Mouse (Mus musculus) heart, adult 2 months (tissue): ENCODE data around the gene Ranbp1. TPM values are rescaled to one million over a fixed set of nuclear protein-coding genes. Genes with fewer than 3 reads are reported as not detected.
A peak's percentile ranks its signal among the peaks of the same experiment; 100 is the strongest.

Experiments
- DNase-seq, 2 experiments: peaks; one replicate each; pipeline ENCODE4 v3.0.0; 2021
- H3K27ac ChIP-seq: fragments of 200-600 bp; 2 replicates; pipeline ENCODE4 v1.8.1; 2022
- H3K27me3 ChIP-seq: fragments of 200-500 bp; 2 replicates; pipeline ENCODE4 v1.6.1; 2012; ENCODE audit warnings: mild to moderate bottlenecking, low read length, inconsistent platforms, mixed read lengths; ENCODE audit not compliant: control insufficient read depth, insufficient read depth
- H3K36me3 ChIP-seq: fragments of 200-500 bp; 2 replicates; pipeline ENCODE4 v1.6.1; 2012; ENCODE audit warnings: low read length, inconsistent platforms; ENCODE audit not compliant: control insufficient read depth, insufficient read depth
- H3K4me1 ChIP-seq: fragments of 200-500 bp; 2 replicates; pipeline ENCODE4 v1.6.1; 2011; ENCODE audit warnings: low read length; ENCODE audit not compliant: control insufficient read depth, insufficient read depth
- H3K4me3 ChIP-seq: fragments of 200-600 bp; 2 replicates; pipeline ENCODE4 v1.8.1; 2022
- H3K79me2 ChIP-seq: fragments of 200-500 bp; replicated peaks from 2 replicates; pipeline ENCODE4 v1.6.1; 2012; ENCODE audit warnings: mild to moderate bottlenecking, inconsistent platforms, low read length, moderate library complexity, mixed read lengths; ENCODE audit not compliant: control insufficient read depth, insufficient read depth
- H3K9ac ChIP-seq: fragments of 200-500 bp; 2 replicates; pipeline ENCODE4 v1.6.1; 2012; ENCODE audit warnings: low read depth, mild to moderate bottlenecking, control low read depth, inconsistent platforms, low read length, mixed read lengths
- CTCF ChIP-seq: fragments of 200-600 bp; IDR thresholded peaks from 2 replicates; pipeline ENCODE4 v1.8.1; 2022; ENCODE audit warnings: antibody characterized with exemption, mild to moderate bottlenecking, moderate library complexity
- EP300 ChIP-seq: fragments of 200-500 bp; IDR thresholded peaks from 2 replicates; pipeline ENCODE4 v1.6.1; 2011; ENCODE audit warnings: low read depth, low read length, control low read depth; ENCODE audit not compliant: insufficient read depth
- POLR2A ChIP-seq: fragments of 200-500 bp; IDR thresholded peaks from 2 replicates; pipeline ENCODE4 v1.6.1; 2011; ENCODE audit warnings: mild to moderate bottlenecking, low read depth, low read length, control low read depth; ENCODE audit not compliant: insufficient read depth
- WGBS: fragments of 180-500 bp; shearing (Covaris S2); methylation state at CpG from one replicate; pipeline ENCODE4 v1.1.7; 2018; 5-methylcytosine and 5-hydroxymethylcytosine counted together
- intact Hi-C: fragments of 180-260 bp; cut with DNase I; formaldehyde crosslinking; loops from one replicate; pipeline ENCODE4 v1.15.1; 2025
- polyA plus RNA-seq: library from polyadenylated mRNA; depleted of rRNA; stranded (reverse); fragments of >200 nt; gene quantifications from 2 replicates; pipeline ENCODE4 v1.2.3, GENCODE M21; 2012
- total RNA-seq, 2 experiments: library from RNA; stranded (reverse); gene quantifications; 2 replicates each; pipeline ENCODE4 v1.2.3; 2021

Gene Ranbp1
- total and polyA plus RNA-seq, 3 experiments: 25.1 to 41.2 (median 40.1) TPM

DNA sequence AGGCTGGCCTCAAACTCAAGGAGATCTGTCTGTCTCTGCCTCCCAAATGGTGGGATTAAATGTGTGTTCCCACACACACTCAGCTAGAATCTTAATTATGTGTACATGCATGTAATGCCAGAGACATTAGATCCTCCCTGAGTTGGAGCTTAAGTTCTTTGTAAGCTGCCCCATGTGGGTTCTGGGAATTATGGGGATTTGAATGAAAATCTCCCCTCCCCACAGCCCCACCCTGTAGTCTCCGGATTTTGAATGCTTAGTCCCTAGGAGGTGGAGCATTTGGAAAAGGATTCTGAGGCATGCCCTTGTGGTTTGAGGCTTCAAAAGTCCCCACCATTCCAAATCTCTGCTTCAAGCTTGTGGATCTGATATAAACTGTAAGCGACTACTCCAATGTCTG lies 26.6 kb upstream of the Ranbp1 start:
- H3K79me2 ChIP-seq: no peaks in the 10 kb centered on the region
- no peaks in the 10 kb centered on the region for H3K4me1 ChIP-seq
- H3K36me3 ChIP-seq: no peaks in the 10 kb centered on the region; the same call in 1 of the 2 replicates
- H3K27ac ChIP-seq: no peak overlapping the region
- no peak overlapping the region for H3K9ac ChIP-seq
- no peaks in the 10 kb centered on the region for H3K27me3 ChIP-seq
- H3K4me3 ChIP-seq: no peak overlapping the region
- DNase-seq: no peak
- WGBS: 79% methylated on average over 2 of the region's 2 CpGs
- intact Hi-C loops: no loop called here
- no peak for TF ChIP-seq CTCF
- TF ChIP-seq EP300: no peak
- TF ChIP-seq POLR2A: no peak

DNA sequence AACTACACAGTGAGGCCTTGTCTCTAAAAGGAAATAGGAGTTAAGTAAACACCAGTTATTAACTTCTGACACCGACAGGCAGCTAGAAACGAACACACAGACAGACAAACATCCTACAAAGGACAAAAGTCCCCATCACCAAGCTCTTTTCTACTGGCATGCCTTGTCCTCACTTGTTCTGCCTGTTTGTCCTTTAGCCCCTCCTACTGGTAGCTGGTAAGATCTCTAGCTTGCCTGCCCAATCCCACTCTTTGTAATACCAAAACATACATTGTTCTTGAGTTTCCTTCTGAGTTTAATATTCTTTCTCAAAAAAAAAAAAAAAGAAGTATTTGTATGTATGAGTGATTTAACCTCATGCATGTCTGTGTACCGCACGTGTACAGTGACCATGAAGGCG lies 19.6 kb upstream of the Ranbp1 start:
- H3K36me3 ChIP-seq: peaks cover 2% of the 10 kb centered on the region; the same call in 1 of the 2 replicates
- H3K4me3 ChIP-seq: no peak overlapping the region
- TF ChIP-seq POLR2A (no peak), EP300 (no peak), CTCF (peak; percentile 60)
- no peak overlapping the region for H3K9ac ChIP-seq
- H3K4me1 ChIP-seq: no peaks in the 10 kb centered on the region
- intact Hi-C loops: no loop called here
- 82% methylated on average over 5 of the region's 5 CpGs for WGBS
- no peak overlapping the region for H3K27ac ChIP-seq
- DNase-seq: no peak
- no peaks in the 10 kb centered on the region for H3K27me3 ChIP-seq
- no peaks in the 10 kb centered on the region for H3K79me2 ChIP-seq

DNA sequence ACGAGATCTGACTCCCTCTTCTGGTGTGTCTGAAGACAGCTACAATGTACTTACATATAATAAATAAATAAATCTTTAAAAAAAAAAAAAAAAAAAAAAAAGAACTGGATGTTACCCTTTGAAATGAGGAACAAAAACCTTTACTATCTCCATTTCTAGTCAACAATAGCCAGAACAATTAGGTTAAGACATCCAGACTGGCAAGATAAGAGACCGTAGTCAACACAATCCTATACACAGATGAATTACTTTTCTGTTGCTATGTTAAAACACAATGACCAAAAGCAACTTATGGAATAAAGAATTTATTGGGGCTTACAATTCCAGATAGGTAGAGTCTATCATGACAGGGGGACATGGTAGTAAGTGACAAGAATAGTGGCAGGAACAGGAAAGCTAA lies 16.5 kb upstream of the Ranbp1 start:
- 77% methylated on average over 2 of the region's 2 CpGs for WGBS
- no peak overlapping the region for H3K9ac ChIP-seq
- no peak overlapping the region for H3K4me3 ChIP-seq
- no peaks in the 10 kb centered on the region for H3K27me3 ChIP-seq
- H3K36me3 ChIP-seq: peaks cover 2% of the 10 kb centered on the region; the same call in 1 of the 2 replicates
- DNase-seq: no peak
- intact Hi-C loops: no loop called here
- no peak overlapping the region for H3K27ac ChIP-seq
- TF ChIP-seq EP300 (no peak), CTCF (no peak), POLR2A (no peak)
- no peaks in the 10 kb centered on the region for H3K79me2 ChIP-seq
- H3K4me1 ChIP-seq: no peaks in the 10 kb centered on the region

DNA sequence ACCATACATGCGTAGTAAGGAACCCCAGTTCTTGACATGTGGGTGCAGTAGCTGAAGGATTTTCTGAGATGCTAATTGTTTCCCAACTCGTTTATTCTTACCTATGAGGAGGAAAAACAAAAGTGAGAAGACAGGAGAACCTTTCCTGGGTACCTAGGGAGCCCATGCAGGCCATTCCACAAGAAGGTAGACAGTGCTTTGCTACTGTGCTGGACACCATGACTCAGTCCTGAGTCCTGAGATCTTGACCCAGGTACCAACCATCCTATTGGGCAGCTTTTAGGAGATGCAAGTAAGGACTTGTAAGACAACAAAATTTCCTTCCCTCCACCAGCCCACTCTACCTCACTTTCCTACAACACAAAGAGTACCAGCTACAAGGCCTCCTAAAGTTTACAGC lies 9.7 kb upstream of the Ranbp1 start, which contains the start of gene Gm49776:
Gene Gm49776, minus strand, starts transcription at position 101 of the 400 bp plus-strand sequence.
- Histone ChIP-seq H3K79me2 (no peaks in the 10 kb centered on the region), H3K4me3 (no peak within 1 kb of the TSS), H3K27ac (no peak within 1 kb of the TSS), H3K36me3 (peaks cover 4% of the 10 kb centered on the region), H3K9ac (no peak within 1 kb of the TSS), H3K4me1 (no peaks in the 10 kb centered on the region), H3K27me3 (no peaks in the 10 kb centered on the region)
- WGBS: 87% methylated on average over 2 of the region's 2 CpGs
- intact Hi-C loops: no loop called here
- TF ChIP-seq POLR2A (no peak), EP300 (no peak), CTCF (no peak)
- no peak for DNase-seq

DNA sequence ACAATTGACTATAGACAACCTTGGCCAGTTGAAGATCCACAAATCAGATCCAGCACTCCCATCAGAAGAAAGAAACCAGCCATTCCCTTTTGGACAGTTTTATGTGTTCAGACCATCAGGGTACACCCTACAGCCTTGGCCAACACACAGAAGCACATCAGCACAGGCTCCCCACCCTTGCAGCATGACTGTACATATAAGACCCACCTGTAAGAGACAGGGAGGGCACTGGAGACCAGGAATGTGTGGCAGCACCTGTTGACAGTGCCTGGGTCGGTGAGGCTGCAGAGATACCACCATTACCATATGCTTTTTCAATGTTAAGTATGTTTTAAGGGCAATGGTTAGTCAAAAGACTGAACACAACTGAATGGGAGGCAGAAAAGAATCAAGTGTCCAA lies 5.3 kb upstream of the Ranbp1 start:
- peaks cover 5% of the 10 kb centered on the region for H3K4me1 ChIP-seq
- 71% methylated on average over 1 of the region's 1 CpGs for WGBS
- H3K36me3 ChIP-seq: peaks cover 5% of the 10 kb centered on the region; the same call in 1 of the 2 replicates
- no peak for DNase-seq
- no peak overlapping the region for H3K4me3 ChIP-seq
- H3K27ac ChIP-seq: no peak overlapping the region
- no peak for TF ChIP-seq CTCF
- no peak for TF ChIP-seq POLR2A
- TF ChIP-seq EP300: no peak
- no peak overlapping the region for H3K9ac ChIP-seq
- H3K27me3 ChIP-seq: no peaks in the 10 kb centered on the region
- intact Hi-C loops: no loop called here
- peaks cover 3% of the 10 kb centered on the region; the same call in 1 of the 2 replicates for H3K79me2 ChIP-seq

DNA sequence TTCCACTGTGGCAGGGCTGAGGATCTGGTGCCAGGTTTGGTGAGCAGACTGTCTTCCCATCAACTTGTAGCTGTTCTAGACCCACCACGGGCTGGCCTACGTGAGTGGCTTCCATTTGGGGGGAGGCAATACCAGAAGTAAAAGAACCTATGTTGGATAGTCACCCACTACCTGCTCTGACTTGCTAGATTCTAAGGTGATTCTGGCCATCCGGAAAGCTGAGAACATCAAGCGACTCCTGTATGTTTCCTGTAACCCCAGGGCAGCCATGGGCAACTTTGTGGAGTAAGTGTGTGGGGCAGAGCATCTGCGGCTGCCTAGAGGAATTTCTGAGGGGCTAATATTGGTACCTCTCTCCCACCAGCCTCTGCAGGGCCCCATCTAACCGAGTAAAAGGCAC lies 4.2 kb upstream of the Ranbp1 start:
- Histone ChIP-seq H3K4me3 (no peak overlapping the region), H3K36me3 (peaks cover 5% of the 10 kb centered on the region; the same call in 1 of the 2 replicates), H3K9ac (no peak overlapping the region), H3K4me1 (peaks cover 5% of the 10 kb centered on the region), H3K27ac (no peak overlapping the region), H3K27me3 (no peaks in the 10 kb centered on the region), H3K79me2 (peaks cover 5% of the 10 kb centered on the region; the same call in 1 of the 2 replicates)
- no peak for DNase-seq
- intact Hi-C loops: no loop called here
- TF ChIP-seq POLR2A: no peak
- 81% methylated on average over 6 of the region's 6 CpGs for WGBS
